ENCODE assay signal across 8 mouse cellular contexts in genomic region chr11:77822781-77823180, GRCm38 (mm10). TPM values are rescaled to one million over a fixed set of nuclear protein-coding genes. Genes with fewer than 3 reads are reported as not detected.
DNase-seq lines count a peak whose midpoint lies in the region; ATAC-seq and TF ChIP-seq lines count a peak whose summit lies in the region.

No protein-coding gene starts in this region.

- 27% methylated on average over 7 of the region's 7 CpGs for WGBS in heart, postnatal 0 days
- 46% methylated on average over 7 of the region's 7 CpGs for WGBS in liver, adult 2 months

- ATAC-seq in heart, postnatal 0 days (ENCODE audit: insufficient read depth, low read depth) = 0 out of 2 replicates have a peak, but pooled peaks have one; percentile 5
- no peak for ATAC-seq in monocyte, adult 5-6 weeks (replicated peaks; ENCODE audit: insufficient number of reproducible peaks, low FRiP score, low TSS enrichment, poor library complexity, severe bottlenecking)

- H3K4me1 ChIP-seq in heart, postnatal 0 days (ENCODE audit: control insufficient read depth, insufficient read depth) = no peaks in the 10 kb centered on the region
- H3K4me1 ChIP-seq in liver, adult 2 months (ENCODE audit: control insufficient read depth, insufficient read depth, low read length) = no peaks in the 10 kb centered on the region

- no peak for TF ChIP-seq POLR2A in liver, adult 2 months (IDR thresholded peaks at IDR 0.05; ENCODE audit: extremely low read depth, insufficient read depth, low read length)

- H3K36me3 ChIP-seq in heart, postnatal 0 days (replicated peaks; ENCODE audit: control insufficient read depth, insufficient read depth, low read length) = peaks cover 85% of the 10 kb centered on the region
- peaks cover 15% of the 10 kb centered on the region; the same call in 1 of the 2 replicates for H3K36me3 ChIP-seq in liver, adult 2 months (ENCODE audit: control insufficient read depth, insufficient read depth, low read length)

- no peaks in the 10 kb centered on the region for H3K9me3 ChIP-seq in heart, postnatal 0 days (replicated peaks; ENCODE audit: control insufficient read depth, low read length)

- H3K4me3 ChIP-seq in heart, postnatal 0 days (ENCODE audit: low read depth, low read length) = no peak overlapping the region
- no peak overlapping the region for H3K4me3 ChIP-seq in liver, adult 2 months (ENCODE audit: insufficient read depth, low read depth, low read length)

- no peak overlapping the region for H3K9ac ChIP-seq in heart, postnatal 0 days (replicated peaks; ENCODE audit: low read depth, low read length)
- no peak overlapping the region for H3K9ac ChIP-seq in liver, adult 2 months (ENCODE audit: low read depth, low read length)

- H3K79me2 ChIP-seq in liver, adult 2 months (ENCODE audit: control insufficient read depth, insufficient read depth, low read length) = no peaks in the 10 kb centered on the region

- intact Hi-C loops in heart, postnatal 25 days (cut with DNase I) = loop anchor here (10.0 kb wide), 1 partner anchor 362 kb away; the partner anchor contains the start of genes Rab34 and Rpl23a

- peak; percentile 67 for TF ChIP-seq CTCF in heart, postnatal 0 days (IDR thresholded peaks at IDR 0.05; ENCODE audit: low read depth)
- TF ChIP-seq CTCF in liver, adult 2 months (IDR thresholded peaks at IDR 0.05; ENCODE audit: low read depth, low read length) = peak; percentile 64

- peak; percentile 41 for DNase-seq in heart, postnatal 0 days (ENCODE audit: low spot score)
- DNase-seq in heart, postnatal 25 days (ENCODE audit: low spot score) = no peak
- DNase-seq in A20 (ENCODE audit: low read depth, low spot score) (peak; percentile 67), WW6 (ENCODE audit: low read depth, low spot score) (peak; percentile 67)
- DNase-seq in embryo, embryonic 11.5 days (ENCODE audit: low read depth, low spot score) = peak; percentile 59
- DNase-seq in liver, adult 2 months (ENCODE audit: extremely low read depth, low read depth, low spot score) = no peak
- peak; percentile 51 for DNase-seq in ovary, postnatal 36 days (ENCODE audit: low spot score)

- H3K27ac ChIP-seq in heart, postnatal 0 days (ENCODE audit: low read depth) = no peak overlapping the region
- no peak overlapping the region for H3K27ac ChIP-seq in liver, adult 2 months (replicated peaks; ENCODE audit: insufficient read depth, low read depth, low read length)

- TF ChIP-seq EP300 in heart, postnatal 0 days (IDR thresholded peaks at IDR 0.05; ENCODE audit: low read depth) = no peak

- no peaks in the 10 kb centered on the region for H3K27me3 ChIP-seq in heart, postnatal 0 days (ENCODE audit: control insufficient read depth, insufficient read depth, low read length)
- H3K27me3 ChIP-seq in liver, adult 2 months (ENCODE audit: control insufficient read depth, insufficient read depth, low read length) = no peaks in the 10 kb centered on the region

- no peak overlapping the region for H3K4me2 ChIP-seq in heart, postnatal 0 days (ENCODE audit: low read depth, low read length)

RNA-seq across cellular contexts. Expression of gene Gm10277, which starts 35.2 kb away (rescaled TPM):
- total RNA-seq in heart, postnatal 0 days (2014; rRNA removed; ENCODE audit: low replicate concordance) = not detected in 2 replicates
- 0.41 and 0.52 TPM in 2 replicates for polyA plus RNA-seq in heart, postnatal 0 days (2015; fragmentation: Nextera tagmentation; extraction: Ambion mirVana)
- not detected for total RNA-seq in heart, postnatal 25 days (2021)
- not detected in 2 replicates for total RNA-seq in liver, adult 2 months (2014; rRNA removed)
- not detected in 2 replicates for polyA plus RNA-seq in liver, adult 2 months (2012; rRNA removed)
- 0.68 to 1.2 TPM in 2 of 3 replicates, not detected in the other for total RNA-seq in monocyte, adult 5-6 weeks (2017)

RNA-seq across cellular contexts. Expression of gene Myo18a, which starts 59.7 kb away (rescaled TPM):
- total RNA-seq in heart, postnatal 0 days (2014; rRNA removed; ENCODE audit: low replicate concordance) = 181 and 218 TPM in 2 replicates
- 80.0 and 82.5 TPM in 2 replicates for polyA plus RNA-seq in heart, postnatal 0 days (2015; fragmentation: Nextera tagmentation; extraction: Ambion mirVana)
- total RNA-seq in heart, postnatal 25 days (2021) = 100 to 1,000 TPM; 273 to 280 TPM
- 28.6 and 33.7 TPM in 2 replicates for total RNA-seq in liver, adult 2 months (2014; rRNA removed)
- 33.8 and 42.0 TPM in 2 replicates for polyA plus RNA-seq in liver, adult 2 months (2012; rRNA removed)
- 142 to 166 TPM (median 145 TPM) in 3 replicates for total RNA-seq in monocyte, adult 5-6 weeks (2017)

Comparison
In these comparisons a context has a peak if more than half of its experiments do, and no peak if none do; other contexts are left out.
1. DNase-seq: peak in heart, postnatal 0 days (single experiment), A20 (single experiment), WW6 (single experiment), embryo, embryonic 11.5 days (single experiment) and ovary, postnatal 36 days (single experiment); none in heart, postnatal 25 days (single experiment) and liver, adult 2 months (single experiment).